Mouse (Mus musculus): Measurements from ENCODE around the gene Txndc16.

GRCm38 (mm10) chr14:45179186-45179585 lies 40.9 kb downstream of the Txndc16 start:
- TF ChIP-seq CTCF (IDR thresholded peaks at IDR 0.05; ENCODE audit: extremely low read depth, insufficient read depth, low read length): no peak
- TF ChIP-seq POLR2A (IDR thresholded peaks at IDR 0.05; ENCODE audit: extremely low read depth, insufficient read depth, low read length): no peak
